Mouse (Mus musculus): Measurements from ENCODE around the gene Arhgef15. TPM values are rescaled to one million over a fixed set of nuclear protein-coding genes. Genes with fewer than 3 reads are reported as not detected.
"Not testable (repeated sequence)": the region's sequence is repeated elsewhere in the genome, so short reads cannot be mapped to it uniquely, and the experiment has no call there.

The Arhgef15 gene
- polyA plus RNA-seq, 1 experiment: 14.9 TPM

- peaks cover 16% of the 10 kb centered on the region for H3K4me1 ChIP-seq (replicated peaks; ENCODE audit: control insufficient read depth, insufficient read depth, low read length)
- H3K27ac ChIP-seq (ENCODE audit: control insufficient read depth, insufficient read depth, low read length): no peak overlapping the region
- no peaks in the 10 kb centered on the region for H3K36me3 ChIP-seq (ENCODE audit: control insufficient read depth, insufficient read depth, low read length)
- no peak for DNase-seq
- WGBS: 96% methylated on average over 1 of the region's 1 CpGs
- no peaks in the 10 kb centered on the region for H3K27me3 ChIP-seq (ENCODE audit: control insufficient read depth, insufficient read depth, low read length)
- TF ChIP-seq CTCF (IDR thresholded peaks at IDR 0.05; ENCODE audit: borderline replicate concordance, control insufficient read depth, extremely low read depth, insufficient read depth, low read length, poor library complexity) (no peak), POLR2A (IDR thresholded peaks at IDR 0.05; ENCODE audit: control insufficient read depth, extremely low read depth, insufficient read depth, low read length, poor library complexity) (no peak)
- H3K4me3 ChIP-seq (ENCODE audit: control insufficient read depth, insufficient read depth, low read length): no peak overlapping the region
Observed at GRCm38 (mm10) chr11:68975601-68976000, 18.3 kb upstream of the Arhgef15 start.

GRCm38 (mm10) chr11:68975085-68975484, 17.8 kb upstream of the Arhgef15 start, which contains the start of gene Rangrf:
TSS of gene Rangrf (minus strand) at chr11:68975185.
- TF ChIP-seq POLR2A (IDR thresholded peaks at IDR 0.05; ENCODE audit: control insufficient read depth, extremely low read depth, insufficient read depth, low read length, poor library complexity): no peak
- TF ChIP-seq CTCF (IDR thresholded peaks at IDR 0.05; ENCODE audit: borderline replicate concordance, control insufficient read depth, extremely low read depth, insufficient read depth, low read length, poor library complexity): no peak
- WGBS: 91% methylated on average over 7 of the region's 7 CpGs
- no peak within 1 kb of the TSS for H3K27ac ChIP-seq (ENCODE audit: control insufficient read depth, insufficient read depth, low read length)
- peak within 1 kb of the TSS; percentile 58; the same call in 1 of the 2 replicates for H3K4me3 ChIP-seq (ENCODE audit: control insufficient read depth, insufficient read depth, low read length)
- H3K36me3 ChIP-seq (ENCODE audit: control insufficient read depth, insufficient read depth, low read length): no peaks in the 10 kb centered on the region
- peaks cover 16% of the 10 kb centered on the region for H3K4me1 ChIP-seq (replicated peaks; ENCODE audit: control insufficient read depth, insufficient read depth, low read length)
- no peak for DNase-seq
- H3K27me3 ChIP-seq (ENCODE audit: control insufficient read depth, insufficient read depth, low read length): no peaks in the 10 kb centered on the region

GRCm38 (mm10) chr11:68974059-68974450, 16.8 kb upstream of the Arhgef15 start:
- Histone ChIP-seq H3K27me3 (ENCODE audit: control insufficient read depth, insufficient read depth, low read length) (no peaks in the 10 kb centered on the region), H3K36me3 (ENCODE audit: control insufficient read depth, insufficient read depth, low read length) (no peaks in the 10 kb centered on the region), H3K4me3 (ENCODE audit: control insufficient read depth, insufficient read depth, low read length) (peak overlapping the region; percentile 58), H3K4me1 (replicated peaks; ENCODE audit: control insufficient read depth, insufficient read depth, low read length) (peaks cover 14% of the 10 kb centered on the region), H3K27ac (ENCODE audit: control insufficient read depth, insufficient read depth, low read length) (no peak overlapping the region)
- no peak for DNase-seq
- 63% methylated on average over 6 of the region's 6 CpGs for WGBS
- TF ChIP-seq CTCF (IDR thresholded peaks at IDR 0.05; ENCODE audit: borderline replicate concordance, control insufficient read depth, extremely low read depth, insufficient read depth, low read length, poor library complexity) (no peak), POLR2A (IDR thresholded peaks at IDR 0.05; ENCODE audit: control insufficient read depth, extremely low read depth, insufficient read depth, low read length, poor library complexity) (no peak)

GRCm38 (mm10) chr11:68973250-68974058, 16.2 kb upstream of the Arhgef15 start:
- peaks cover 19% of the 10 kb centered on the region for H3K4me1 ChIP-seq (replicated peaks; ENCODE audit: control insufficient read depth, insufficient read depth, low read length)
- not testable (repeated sequence) for H3K27ac ChIP-seq (ENCODE audit: control insufficient read depth, insufficient read depth, low read length); H3K27me3 ChIP-seq (ENCODE audit: control insufficient read depth, insufficient read depth, low read length); H3K36me3 ChIP-seq (ENCODE audit: control insufficient read depth, insufficient read depth, low read length)
- 1% methylated on average over 38 of the region's 38 CpGs for WGBS
- H3K4me3 ChIP-seq (ENCODE audit: control insufficient read depth, insufficient read depth, low read length): peak overlapping the region; percentile 58
- peak; percentile 80 for DNase-seq

GRCm38 (mm10) chr11:68970232-68970631, 13.0 kb upstream of the Arhgef15 start:
- no peak for DNase-seq
- Histone ChIP-seq H3K4me3 (ENCODE audit: control insufficient read depth, insufficient read depth, low read length) (no peak overlapping the region), H3K4me1 (replicated peaks; ENCODE audit: control insufficient read depth, insufficient read depth, low read length) (peaks cover 29% of the 10 kb centered on the region), H3K27ac (ENCODE audit: control insufficient read depth, insufficient read depth, low read length) (no peak overlapping the region), H3K27me3 (ENCODE audit: control insufficient read depth, insufficient read depth, low read length) (no peaks in the 10 kb centered on the region), H3K36me3 (ENCODE audit: control insufficient read depth, insufficient read depth, low read length) (no peaks in the 10 kb centered on the region)
- TF ChIP-seq POLR2A (IDR thresholded peaks at IDR 0.05; ENCODE audit: control insufficient read depth, extremely low read depth, insufficient read depth, low read length, poor library complexity) (no peak), CTCF (IDR thresholded peaks at IDR 0.05; ENCODE audit: borderline replicate concordance, control insufficient read depth, extremely low read depth, insufficient read depth, low read length, poor library complexity) (no peak)
- 95% methylated on average over 4 of the region's 4 CpGs for WGBS

GRCm38 (mm10) chr11:68968752-68969151, 11.5 kb upstream of the Arhgef15 start:
- Histone ChIP-seq H3K27ac (ENCODE audit: control insufficient read depth, insufficient read depth, low read length) (no peak overlapping the region), H3K36me3 (ENCODE audit: control insufficient read depth, insufficient read depth, low read length) (no peaks in the 10 kb centered on the region), H3K4me1 (replicated peaks; ENCODE audit: control insufficient read depth, insufficient read depth, low read length) (peaks cover 27% of the 10 kb centered on the region), H3K4me3 (ENCODE audit: control insufficient read depth, insufficient read depth, low read length) (no peak overlapping the region), H3K27me3 (ENCODE audit: control insufficient read depth, insufficient read depth, low read length) (no peaks in the 10 kb centered on the region)
- WGBS: 95% methylated on average over 11 of the region's 11 CpGs
- TF ChIP-seq CTCF (IDR thresholded peaks at IDR 0.05; ENCODE audit: borderline replicate concordance, control insufficient read depth, extremely low read depth, insufficient read depth, low read length, poor library complexity) (no peak), POLR2A (IDR thresholded peaks at IDR 0.05; ENCODE audit: control insufficient read depth, extremely low read depth, insufficient read depth, low read length, poor library complexity) (no peak)
- DNase-seq: no peak

Data from thymus, adult 2 months (tissue).